ENCODE assay signal across 24 mouse cellular contexts in the genomic region with DNA sequence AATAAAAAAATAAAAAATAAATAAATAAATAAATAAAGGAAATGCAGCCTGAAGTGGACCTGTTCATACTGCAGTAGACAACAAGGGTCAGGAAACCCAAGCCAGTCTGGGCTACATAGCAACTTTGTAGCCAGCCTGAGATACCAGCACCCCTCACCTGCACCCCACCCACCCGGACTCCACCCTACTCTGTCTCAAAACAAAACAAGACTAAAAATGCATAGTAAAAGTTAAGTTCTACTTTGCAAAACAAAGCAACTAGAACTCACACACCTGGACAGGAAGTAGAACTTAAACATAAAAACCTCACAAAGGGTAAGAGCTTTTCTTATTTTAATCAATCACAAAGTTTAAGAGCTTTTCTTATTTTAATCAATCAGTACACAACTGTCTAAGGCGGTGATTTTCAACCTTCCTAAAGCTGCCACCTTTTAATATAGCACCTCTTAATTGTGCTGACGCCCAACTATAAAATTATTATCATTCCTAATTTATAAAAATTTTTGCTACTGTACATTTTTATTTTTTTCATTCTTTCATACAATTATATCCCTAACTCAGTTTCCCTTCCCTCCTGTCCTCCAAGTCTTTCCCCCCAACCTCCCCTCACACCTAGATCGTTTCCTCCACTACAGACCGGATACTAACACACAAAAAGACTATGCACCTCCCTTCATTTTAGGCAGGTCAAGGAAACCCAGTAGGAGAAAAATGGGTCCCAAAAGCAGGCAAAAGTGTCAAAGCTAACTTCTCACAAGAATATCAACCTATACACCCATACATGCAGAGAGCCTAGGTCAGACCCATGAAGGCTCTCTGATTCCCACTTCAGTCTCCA. TPM values are rescaled to one million over a fixed set of nuclear protein-coding genes. Genes with fewer than 3 reads are reported as not detected.
"Had no signal": no experiment of that assay in that cellular context is flagged by ENCODE, and none has a peak within 500 bp of the region (broad histone marks: within the 10 kb centered on the region; RNA-seq: fewer than 3 reads in every experiment).

No protein-coding gene starts in this region.

- H3K36me3 ChIP-seq: heart, embryonic 10.5 days; heart, embryonic 12.5 days; hindbrain, embryonic 13.5 days; hindbrain, embryonic 15.5 days; intestine, embryonic 15.5 days; limb, embryonic 13.5 days; limb, embryonic 15.5 days; liver, embryonic 12.5 days had no signal

- H3K27me3 ChIP-seq: heart, embryonic 12.5 days; limb, embryonic 13.5 days; limb, embryonic 15.5 days; liver, embryonic 12.5 days had no signal

- DNase-seq: gastrocnemius, postnatal 14 days; gastrocnemius, postnatal 36 days; heart, adult 18-20 months; heart, postnatal 10 days; kidney, adult 18-20 months; kidney, adult 8-10 months; kidney, postnatal 10 days; kidney, postnatal 25 days; kidney, postnatal 4 days; layer of hippocampus, adult 9-11 months; layer of hippocampus, postnatal 36 days; left cerebral cortex, postnatal 4 days; lung, adult 18-20 months had no signal

- H3K9me3 ChIP-seq: heart, embryonic 10.5 days; heart, embryonic 12.5 days; hindbrain, embryonic 13.5 days; hindbrain, embryonic 15.5 days; intestine, embryonic 15.5 days; limb, embryonic 13.5 days; limb, embryonic 15.5 days; liver, embryonic 12.5 days had no signal

- H3K4me1 ChIP-seq: heart, embryonic 10.5 days; heart, embryonic 12.5 days; hindbrain, embryonic 13.5 days; hindbrain, embryonic 15.5 days; intestine, embryonic 15.5 days; limb, embryonic 13.5 days; limb, embryonic 15.5 days; liver, embryonic 12.5 days had no signal

- H3K4me3 ChIP-seq: heart, embryonic 10.5 days; heart, embryonic 12.5 days; hindbrain, embryonic 13.5 days; hindbrain, embryonic 15.5 days; intestine, embryonic 15.5 days; layer of hippocampus, adult 2 months; limb, embryonic 13.5 days; limb, embryonic 15.5 days; liver, embryonic 12.5 days had no signal

RNA-seq across cellular contexts. Expression of gene Bnc2, which starts 12.6 kb away (rescaled TPM):
- total RNA-seq: granulocyte monocyte progenitor cell, adult 5-6 weeks; hematopoietic stem cell, adult 5-6 weeks had no signal
